Comparison of ENCODE assay signal across 21 mouse cellular contexts in the genomic region with DNA sequence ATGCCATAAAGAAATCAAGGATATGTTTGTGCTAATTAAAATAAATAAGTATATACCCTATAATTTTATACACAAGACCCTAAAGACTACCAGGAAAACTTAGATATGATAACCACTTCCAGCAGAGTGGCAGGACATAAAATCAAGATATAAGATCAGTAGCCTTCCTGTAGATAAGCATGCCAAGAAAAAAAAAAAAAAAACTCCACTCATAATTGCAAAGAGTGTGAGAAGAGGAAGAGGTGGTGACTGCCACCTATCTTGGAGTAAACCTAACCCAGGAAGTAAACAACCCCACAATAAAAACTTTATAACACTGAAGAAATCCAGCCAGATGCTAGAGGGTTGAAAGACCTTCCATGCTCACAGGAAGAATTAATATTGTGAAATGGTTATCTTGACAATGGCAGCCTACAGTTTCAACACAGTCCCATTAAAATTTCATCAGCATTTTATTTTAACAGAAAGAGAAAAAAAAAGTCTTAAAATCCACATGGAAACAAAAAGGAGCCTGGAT. TPM values are rescaled to one million over a fixed set of nuclear protein-coding genes. Genes with fewer than 3 reads are reported as not detected.
DNase-seq lines count a peak whose midpoint lies in the region; ATAC-seq and TF ChIP-seq lines count a peak whose summit lies in the region.
"Had no signal": no experiment of that assay in that cellular context is flagged by ENCODE, and none has a peak within 500 bp of the region (broad histone marks: within the 10 kb centered on the region; RNA-seq: fewer than 3 reads in every experiment).

No protein-coding gene starts in this region.

- H3K27me3 ChIP-seq in lung, postnatal 0 days (replicated peaks; ENCODE audit: insufficient read depth, low read length) = no peaks in the 10 kb centered on the region
- H3K27me3 ChIP-seq: embryonic facial prominence, embryonic 12.5 days; forebrain, embryonic 13.5 days; forebrain, embryonic 15.5 days had no signal

- no peaks in the 10 kb centered on the region for H3K9me3 ChIP-seq in lung, postnatal 0 days (ENCODE audit: low read length)
- H3K9me3 ChIP-seq: embryonic facial prominence, embryonic 10.5 days; embryonic facial prominence, embryonic 12.5 days; forebrain, embryonic 13.5 days; forebrain, embryonic 15.5 days had no signal

- TF ChIP-seq EP300 in lung, postnatal 0 days (IDR thresholded peaks at IDR 0.05) = no peak

- no peaks in the 10 kb centered on the region for H3K4me1 ChIP-seq in lung, postnatal 0 days (ENCODE audit: insufficient read depth, low read depth, low read length)
- H3K4me1 ChIP-seq: embryonic facial prominence, embryonic 10.5 days; embryonic facial prominence, embryonic 12.5 days; forebrain, embryonic 13.5 days had no signal

- no peaks in the 10 kb centered on the region for H3K36me3 ChIP-seq in lung, postnatal 0 days (ENCODE audit: insufficient read depth, low read length)
- H3K36me3 ChIP-seq: embryonic facial prominence, embryonic 10.5 days; embryonic facial prominence, embryonic 12.5 days; forebrain, embryonic 15.5 days had no signal

- H3K4me2 ChIP-seq in lung, postnatal 0 days (replicated peaks; ENCODE audit: low read depth, low read length) = no peak overlapping the region
- H3K4me2 ChIP-seq: embryonic facial prominence, embryonic 12.5 days; forebrain, embryonic 13.5 days; forebrain, embryonic 15.5 days had no signal

- peak; percentile 54 for DNase-seq in lung, postnatal 0 days (ENCODE audit: low spot score)
- DNase-seq in lung, postnatal 4 days = no peak
- no peak for DNase-seq in right cerebral cortex, postnatal 25 days
- DNase-seq in liver = no peak
- DNase-seq: adrenal gland, adult 8-10 months; adrenal gland, postnatal 14 days; adrenal gland, postnatal 36 days; cerebellum, adult 11-12 months; cerebellum, adult 2 months; cerebellum, adult 9-10 months; cerebellum, postnatal 10 days; cerebellum, postnatal 25 days; forebrain, postnatal 0 days had no signal

- no peak overlapping the region for H3K4me3 ChIP-seq in lung, postnatal 0 days (ENCODE audit: low read depth, low read length)
- H3K4me3 ChIP-seq: embryonic facial prominence, embryonic 10.5 days; embryonic facial prominence, embryonic 12.5 days; forebrain, embryonic 13.5 days; forebrain, embryonic 15.5 days had no signal

- no peak overlapping the region for H3K9ac ChIP-seq in lung, postnatal 0 days (replicated peaks; ENCODE audit: low read depth)
- H3K9ac ChIP-seq: embryonic facial prominence, embryonic 12.5 days; forebrain, embryonic 13.5 days; forebrain, embryonic 15.5 days; forebrain, postnatal 0 days had no signal

- H3K27ac ChIP-seq in lung, postnatal 0 days (ENCODE audit: low read length) = no peak overlapping the region
- H3K27ac ChIP-seq: embryonic facial prominence, embryonic 10.5 days; embryonic facial prominence, embryonic 12.5 days; forebrain, embryonic 13.5 days; forebrain, embryonic 15.5 days had no signal

- no peak for ATAC-seq in lung, postnatal 0 days
- ATAC-seq in granulocyte monocyte progenitor cell, adult 5-6 weeks (replicated peaks; ENCODE audit: poor library complexity, severe bottlenecking) = peak; percentile 73
- ATAC-seq: activated CD4-positive, CD25-positive, alpha-beta regulatory T cell, adult 4 months; forebrain, embryonic 13.5 days; forebrain, embryonic 15.5 days; forebrain, postnatal 0 days; Patski had no signal

- TF ChIP-seq CTCF in lung, postnatal 0 days (IDR thresholded peaks at IDR 0.05) = no peak

RNA-seq across cellular contexts. Expression of a gene that starts 10.4 kb away (rescaled TPM):
- 10.1 and 11.6 TPM in 2 replicates for polyA plus RNA-seq in lung, postnatal 0 days (2015; fragmentation: Nextera tagmentation; extraction: Ambion mirVana)
- 23.0 and 25.6 TPM in 2 replicates for total RNA-seq in granulocyte monocyte progenitor cell, adult 5-6 weeks (2014; fragmentation: Nextera tagmentation)
- 16.0 and 21.6 TPM in 2 replicates for total RNA-seq in granulocyte monocyte progenitor cell, adult 5-6 weeks (2017)

RNA-seq across cellular contexts. Expression of a gene that starts 12.9 kb away (rescaled TPM):
- 5.9 TPM in 2 replicates for polyA plus RNA-seq in lung, postnatal 0 days (2015; fragmentation: Nextera tagmentation; extraction: Ambion mirVana)
- total RNA-seq in granulocyte monocyte progenitor cell, adult 5-6 weeks (2014; fragmentation: Nextera tagmentation) = 1.0 and 3.8 TPM in 2 replicates
- total RNA-seq in granulocyte monocyte progenitor cell, adult 5-6 weeks (2017) = 0.13 and 1.3 TPM in 2 replicates

RNA-seq across cellular contexts. Expression of a gene that starts 34.0 kb away (rescaled TPM):
- 0.30 and 0.31 TPM in 2 replicates for polyA plus RNA-seq in lung, postnatal 0 days (2015; fragmentation: Nextera tagmentation; extraction: Ambion mirVana)
- not detected in 2 replicates for total RNA-seq in granulocyte monocyte progenitor cell, adult 5-6 weeks (2014; fragmentation: Nextera tagmentation)
- total RNA-seq in granulocyte monocyte progenitor cell, adult 5-6 weeks (2017) = 0.10 TPM in 1 of 2 replicates, not detected in the other
- polyA plus RNA-seq: C2C12 had no signal
